Mouse (Mus musculus) megakaryocyte, embryonic 14.5 days (primary cell): Measurements from ENCODE around the gene Hist1h2ae. TPM values are rescaled to one million over a fixed set of nuclear protein-coding genes. Genes with fewer than 3 reads are reported as not detected.
"Not testable (repeated sequence)": the region's sequence is repeated elsewhere in the genome, so short reads cannot be mapped to it uniquely, and the experiment has no call there.

Experiments
- H3K27me3 ChIP-seq: replicated peaks from 2 replicates; pipeline ENCODE3; 2012; ENCODE audit warnings: inconsistent platforms
- H3K36me3 ChIP-seq: replicated peaks from 2 replicates; pipeline ENCODE3; 2012; ENCODE audit warnings: low read length, inconsistent platforms, mixed read lengths
- H3K4me1 ChIP-seq: 2 replicates; pipeline ENCODE4 v1.6.1; 2012; ENCODE audit warnings: inconsistent platforms
- H3K4me3 ChIP-seq: replicated peaks from 2 replicates; pipeline ENCODE3; 2012; ENCODE audit warnings: moderate library complexity, mild to moderate bottlenecking, inconsistent platforms
- H3K9me3 ChIP-seq: 2 replicates; pipeline ENCODE4 v1.6.1; 2012; ENCODE audit warnings: inconsistent platforms
- FLI1 ChIP-seq: IDR thresholded peaks from 2 replicates; pipeline ENCODE4 v1.6.1; 2012; ENCODE audit warnings: low read length, inconsistent platforms, mixed read lengths
- GATA1 ChIP-seq: IDR thresholded peaks from 3 replicates; pipeline ENCODE4 v1.6.1; 2012; ENCODE audit warnings: mixed read lengths, low read length, inconsistent platforms, borderline replicate concordance
- polyA plus RNA-seq: library from polyadenylated mRNA; stranded (reverse); fragments of >175 nt; gene quantifications from 2 replicates; pipeline ENCODE4 v1.2.3, GENCODE M21; 2012; ENCODE audit warnings: low replicate concordance; ENCODE audit not compliant: insufficient read depth

Gene Hist1h2ae
- polyA plus RNA-seq, 1 experiment: 13.6 TPM

- TF ChIP-seq FLI1 (no peak), GATA1 (no peak)
- H3K4me3 ChIP-seq: peak within 1 kb of the TSS; percentile 89
- peaks cover 33% of the 10 kb centered on the region for H3K4me1 ChIP-seq
- H3K9me3 ChIP-seq: no peaks in the 10 kb centered on the region
- no peaks in the 10 kb centered on the region for H3K27me3 ChIP-seq
- H3K36me3 ChIP-seq: no peaks in the 10 kb centered on the region
Measured at GRCm38 (mm10) chr13:23575271-23575851, 4.3 kb upstream of the Hist1h2ae start, which contains the start of gene Hist1h3d. Gene Hist1h3d (plus strand): TSS chr13:23575763.

GRCm38 (mm10) chr13:23574546-23575170 is 3.6 kb upstream of the Hist1h2ae start:
- Histone ChIP-seq H3K4me1 (peaks cover 35% of the 10 kb centered on the region), H3K4me3 (peak overlapping the region; percentile 81)
- not testable (repeated sequence) for H3K36me3 ChIP-seq, H3K27me3 ChIP-seq, H3K9me3 ChIP-seq

- not testable (repeated sequence) for H3K36me3 ChIP-seq, H3K9me3 ChIP-seq, H3K27me3 ChIP-seq
- Histone ChIP-seq H3K4me1 (peaks cover 38% of the 10 kb centered on the region), H3K4me3 (peak within 1 kb of the TSS; percentile 90)
Measured at GRCm38 (mm10) chr13:23573898-23574524, 3.0 kb upstream of the Hist1h2ae start, which contains the start of the genes Hist1h2bf and Hist1h2ad. Gene Hist1h2bf (minus strand): TSS chr13:23574196. Gene Hist1h2ad (plus strand): TSS chr13:23574381.

GRCm38 (mm10) chr13:23573034-23573897 is 2.2 kb upstream of the Hist1h2ae start:
- H3K36me3 ChIP-seq, H3K9me3 ChIP-seq, H3K27me3 ChIP-seq: not testable (repeated sequence)
- Histone ChIP-seq H3K4me3 (peak overlapping the region; percentile 90), H3K4me1 (peaks cover 38% of the 10 kb centered on the region)

GRCm38 (mm10) chr13:23572218-23573033 is 1.4 kb upstream of the Hist1h2ae start:
- TF ChIP-seq FLI1: no peak
- TF ChIP-seq GATA1: no peak
- H3K4me3 ChIP-seq: peak overlapping the region; percentile 90
- H3K27me3 ChIP-seq: no peaks in the 10 kb centered on the region
- no peaks in the 10 kb centered on the region for H3K9me3 ChIP-seq
- H3K36me3 ChIP-seq: no peaks in the 10 kb centered on the region
- peaks cover 39% of the 10 kb centered on the region for H3K4me1 ChIP-seq

GRCm38 (mm10) chr13:23571504-23572217 is 641 bp upstream of the Hist1h2ae start:
- not testable (repeated sequence) for H3K36me3 ChIP-seq, H3K27me3 ChIP-seq, H3K9me3 ChIP-seq
- H3K4me1 ChIP-seq: peaks cover 33% of the 10 kb centered on the region
- H3K4me3 ChIP-seq: peak overlapping the region; percentile 90

GRCm38 (mm10) chr13:23570261-23571021 is 579 bp downstream of the Hist1h2ae start:
- H3K27me3 ChIP-seq, H3K9me3 ChIP-seq, H3K36me3 ChIP-seq: not testable (repeated sequence)
- Histone ChIP-seq H3K4me1 (peaks cover 24% of the 10 kb centered on the region; the same call in 1 of the 2 replicates), H3K4me3 (peak overlapping the region; percentile 81)

GRCm38 (mm10) chr13:23564482-23564881 is 6.5 kb downstream of the Hist1h2ae start:
- peaks cover 29% of the 10 kb centered on the region; the same call in 1 of the 2 replicates for H3K4me1 ChIP-seq
- TF ChIP-seq GATA1 (no peak), FLI1 (no peak)

More at GRCm38 (mm10) chr13:23564482-23564881, 6.5 kb downstream of the Hist1h2ae start:
- H3K36me3 ChIP-seq: no peaks in the 10 kb centered on the region
- no peaks in the 10 kb centered on the region for H3K9me3 ChIP-seq
- H3K27me3 ChIP-seq: no peaks in the 10 kb centered on the region
- H3K4me3 ChIP-seq: no peak overlapping the region
